Mouse (Mus musculus): ENCODE measurements at regions not wholly inside any gene's neighbourhood (a gene's known extent, or its start where the extent isn't known, plus 50 kb on each side); places are given as distances from the start of the nearest gene placed in this dataset.

- no peak overlapping the region for H3K27ac ChIP-seq (ENCODE audit: control insufficient read depth, insufficient read depth, low read length)
- H3K36me3 ChIP-seq (ENCODE audit: control insufficient read depth, insufficient read depth, low read length), result no peaks in the 10 kb centered on the region
- no peaks in the 10 kb centered on the region for H3K4me1 ChIP-seq (replicated peaks; ENCODE audit: control insufficient read depth, insufficient read depth, low read length)
- H3K4me3 ChIP-seq (ENCODE audit: control insufficient read depth, insufficient read depth, low read length), result no peak overlapping the region
- WGBS, result 86% methylated on average over 3 of the region's 3 CpGs
- no peaks in the 10 kb centered on the region for H3K27me3 ChIP-seq (ENCODE audit: control insufficient read depth, insufficient read depth, low read length)
- DNase-seq, result no peak
- TF ChIP-seq POLR2A (IDR thresholded peaks at IDR 0.05; ENCODE audit: control insufficient read depth, extremely low read depth, insufficient read depth, low read length, poor library complexity) (no peak), CTCF (IDR thresholded peaks at IDR 0.05; ENCODE audit: borderline replicate concordance, control insufficient read depth, extremely low read depth, insufficient read depth, low read length, poor library complexity) (no peak)
Observed at GRCm38 (mm10) chr13:70168906-70169305, 366.7 kb downstream of the Med10 start.

GRCm38 (mm10) chr13:70177066-70177465 lies 374.9 kb downstream of the Med10 start:
- Histone ChIP-seq H3K4me3 (ENCODE audit: control insufficient read depth, insufficient read depth, low read length) (no peak overlapping the region), H3K36me3 (ENCODE audit: control insufficient read depth, insufficient read depth, low read length) (no peaks in the 10 kb centered on the region), H3K27ac (ENCODE audit: control insufficient read depth, insufficient read depth, low read length) (no peak overlapping the region), H3K4me1 (replicated peaks; ENCODE audit: control insufficient read depth, insufficient read depth, low read length) (no peaks in the 10 kb centered on the region), H3K27me3 (ENCODE audit: control insufficient read depth, insufficient read depth, low read length) (no peaks in the 10 kb centered on the region)
- WGBS, result 94% methylated on average over 2 of the region's 2 CpGs
- TF ChIP-seq POLR2A (IDR thresholded peaks at IDR 0.05; ENCODE audit: control insufficient read depth, extremely low read depth, insufficient read depth, low read length, poor library complexity) (no peak), CTCF (IDR thresholded peaks at IDR 0.05; ENCODE audit: borderline replicate concordance, control insufficient read depth, extremely low read depth, insufficient read depth, low read length, poor library complexity) (no peak)
- DNase-seq, result no peak

- H3K4me3 ChIP-seq (ENCODE audit: control insufficient read depth, insufficient read depth, low read length), result no peak overlapping the region
- H3K27ac ChIP-seq (ENCODE audit: control insufficient read depth, insufficient read depth, low read length), result no peak overlapping the region
- H3K36me3 ChIP-seq (ENCODE audit: control insufficient read depth, insufficient read depth, low read length), result no peaks in the 10 kb centered on the region
- TF ChIP-seq CTCF (IDR thresholded peaks at IDR 0.05; ENCODE audit: borderline replicate concordance, control insufficient read depth, extremely low read depth, insufficient read depth, low read length, poor library complexity) (no peak), POLR2A (IDR thresholded peaks at IDR 0.05; ENCODE audit: control insufficient read depth, extremely low read depth, insufficient read depth, low read length, poor library complexity) (no peak)
- H3K4me1 ChIP-seq (replicated peaks; ENCODE audit: control insufficient read depth, insufficient read depth, low read length), result no peaks in the 10 kb centered on the region
- H3K27me3 ChIP-seq (ENCODE audit: control insufficient read depth, insufficient read depth, low read length), result no peaks in the 10 kb centered on the region
- DNase-seq, result no peak
- WGBS, result 57% methylated on average over 8 of the region's 8 CpGs
Observed at GRCm38 (mm10) chr13:70178073-70178491, 375.9 kb downstream of the Med10 start.

GRCm38 (mm10) chr13:70190978-70191377 lies 388.8 kb downstream of the Med10 start:
- no peak for DNase-seq
- H3K4me3 ChIP-seq (ENCODE audit: control insufficient read depth, insufficient read depth, low read length), result no peak overlapping the region
- H3K27ac ChIP-seq (ENCODE audit: control insufficient read depth, insufficient read depth, low read length), result no peak overlapping the region
- TF ChIP-seq POLR2A (IDR thresholded peaks at IDR 0.05; ENCODE audit: control insufficient read depth, extremely low read depth, insufficient read depth, low read length, poor library complexity) (no peak), CTCF (IDR thresholded peaks at IDR 0.05; ENCODE audit: borderline replicate concordance, control insufficient read depth, extremely low read depth, insufficient read depth, low read length, poor library complexity) (no peak)
- no peaks in the 10 kb centered on the region for H3K4me1 ChIP-seq (replicated peaks; ENCODE audit: control insufficient read depth, insufficient read depth, low read length)
- no peaks in the 10 kb centered on the region for H3K27me3 ChIP-seq (ENCODE audit: control insufficient read depth, insufficient read depth, low read length)
- H3K36me3 ChIP-seq (ENCODE audit: control insufficient read depth, insufficient read depth, low read length), result no peaks in the 10 kb centered on the region
- whole genome bisulfite sequencing, result 80% methylated on average over 4 of the region's 4 CpGs

GRCm38 (mm10) chr13:70192101-70193025 lies 390.2 kb downstream of the Med10 start:
- TF ChIP-seq CTCF (IDR thresholded peaks at IDR 0.05; ENCODE audit: borderline replicate concordance, control insufficient read depth, extremely low read depth, insufficient read depth, low read length, poor library complexity), result no peak
- no peak for TF ChIP-seq POLR2A (IDR thresholded peaks at IDR 0.05; ENCODE audit: control insufficient read depth, extremely low read depth, insufficient read depth, low read length, poor library complexity)
- no peak for DNase-seq
- H3K27ac ChIP-seq (ENCODE audit: control insufficient read depth, insufficient read depth, low read length), result no peak overlapping the region
- H3K27me3 ChIP-seq (ENCODE audit: control insufficient read depth, insufficient read depth, low read length), result no peaks in the 10 kb centered on the region
- no peaks in the 10 kb centered on the region for H3K36me3 ChIP-seq (ENCODE audit: control insufficient read depth, insufficient read depth, low read length)
- H3K4me1 ChIP-seq (replicated peaks; ENCODE audit: control insufficient read depth, insufficient read depth, low read length), result no peaks in the 10 kb centered on the region
- WGBS, result 85% methylated on average over 13 of the region's 13 CpGs
- no peak overlapping the region for H3K4me3 ChIP-seq (ENCODE audit: control insufficient read depth, insufficient read depth, low read length)

- Histone ChIP-seq H3K4me3 (ENCODE audit: control insufficient read depth, insufficient read depth, low read length) (no peak overlapping the region), H3K36me3 (ENCODE audit: control insufficient read depth, insufficient read depth, low read length) (no peaks in the 10 kb centered on the region), H3K27me3 (ENCODE audit: control insufficient read depth, insufficient read depth, low read length) (no peaks in the 10 kb centered on the region), H3K4me1 (replicated peaks; ENCODE audit: control insufficient read depth, insufficient read depth, low read length) (no peaks in the 10 kb centered on the region), H3K27ac (ENCODE audit: control insufficient read depth, insufficient read depth, low read length) (no peak overlapping the region)
- no peak for DNase-seq
- WGBS, result 93% methylated on average over 9 of the region's 9 CpGs
- TF ChIP-seq POLR2A (IDR thresholded peaks at IDR 0.05; ENCODE audit: control insufficient read depth, extremely low read depth, insufficient read depth, low read length, poor library complexity), result no peak
- TF ChIP-seq CTCF (IDR thresholded peaks at IDR 0.05; ENCODE audit: borderline replicate concordance, control insufficient read depth, extremely low read depth, insufficient read depth, low read length, poor library complexity), result no peak
Observed at GRCm38 (mm10) chr13:70193270-70193669, 391.1 kb downstream of the Med10 start.
